Mouse (Mus musculus) small intestine, adult 2 months (tissue): ENCODE results near the gene Vegfc. TPM values are rescaled to one million over a fixed set of nuclear protein-coding genes. Genes with fewer than 3 reads are reported as not detected.

ENCODE experiments used
- H3K27ac ChIP-seq: fragments of 200-500 bp; 2 replicates; pipeline ENCODE4 v1.5.1; 2012; ENCODE audit warnings: low read depth, low read length, control low read depth, inconsistent platforms; ENCODE audit not compliant: insufficient read depth
- H3K27me3 ChIP-seq: fragments of 200-500 bp; 2 replicates; pipeline ENCODE4 v1.6.1; 2012; ENCODE audit warnings: mild to moderate bottlenecking, moderate library complexity, low read length, inconsistent platforms; ENCODE audit not compliant: control insufficient read depth, insufficient read depth
- H3K36me3 ChIP-seq: fragments of 200-500 bp; 2 replicates; pipeline ENCODE4 v1.6.1; 2012; ENCODE audit warnings: mild to moderate bottlenecking, low read length, control low read depth, inconsistent platforms; ENCODE audit not compliant: control insufficient read depth, insufficient read depth
- H3K4me1 ChIP-seq: fragments of 200-500 bp; 2 replicates; pipeline ENCODE4 v1.6.1; 2012; ENCODE audit warnings: low read length, inconsistent platforms, mixed read lengths; ENCODE audit not compliant: control insufficient read depth, insufficient read depth, insufficient read length
- H3K4me3 ChIP-seq: fragments of 200-500 bp; 2 replicates; pipeline ENCODE4 v1.5.1; 2012; ENCODE audit warnings: low read depth, mild to moderate bottlenecking, control low read depth, inconsistent platforms, low read length, moderate library complexity
- CTCF ChIP-seq: fragments of 200-500 bp; IDR thresholded peaks from 2 replicates; pipeline ENCODE4 v1.5.1; 2012; ENCODE audit warnings: low read depth, mild to moderate bottlenecking, control low read depth, inconsistent platforms, low read length, moderate library complexity, mixed read lengths; ENCODE audit not compliant: insufficient replicate concordance, insufficient read length; ENCODE audit errors: extremely low read depth
- POLR2A ChIP-seq: fragments of 200-500 bp; IDR thresholded peaks from 2 replicates; pipeline ENCODE4 v1.6.1; 2012; ENCODE audit warnings: low read depth, mild to moderate bottlenecking, control low read depth, inconsistent platforms, low read length, moderate library complexity
- WGBS: fragments of 180-500 bp; shearing (Covaris S2); methylation state at CpG from one replicate; pipeline ENCODE4 v1.1.7; 2018; 5-methylcytosine and 5-hydroxymethylcytosine counted together
- polyA plus RNA-seq: library from polyadenylated mRNA; depleted of rRNA; stranded (reverse); fragments of >200 nt; gene quantifications from 2 replicates; pipeline ENCODE4 v1.2.3, GENCODE M21; 2012

Gene Vegfc
- polyA plus RNA-seq, 1 experiment, result 4.5 TPM

DNA sequence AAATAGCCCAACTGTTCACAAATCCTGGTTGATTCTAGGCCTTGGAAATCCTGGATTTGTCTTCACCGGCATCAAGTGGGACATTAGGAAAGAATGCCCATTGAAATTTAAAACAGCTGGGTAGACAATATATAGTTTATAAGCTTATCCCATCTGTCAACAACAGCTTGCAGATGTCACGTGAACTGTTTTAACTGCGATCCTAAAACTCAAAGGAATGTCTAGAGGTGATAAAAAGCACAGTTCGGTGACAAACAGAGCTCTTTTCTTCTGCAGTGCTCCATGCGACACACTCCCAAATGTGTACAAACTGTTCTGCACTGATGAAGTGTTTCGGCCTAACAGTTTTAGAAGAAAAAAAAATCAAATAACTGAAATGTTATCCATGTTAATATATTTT lies 22.7 kb downstream of the Vegfc start:
- WGBS, result 67% methylated on average over 6 of the region's 6 CpGs
- Histone ChIP-seq H3K36me3 (no peaks in the 10 kb centered on the region), H3K4me1 (no peaks in the 10 kb centered on the region), H3K27ac (no peak overlapping the region), H3K27me3 (no peaks in the 10 kb centered on the region), H3K4me3 (no peak overlapping the region)
- TF ChIP-seq CTCF (no peak), POLR2A (no peak)

DNA sequence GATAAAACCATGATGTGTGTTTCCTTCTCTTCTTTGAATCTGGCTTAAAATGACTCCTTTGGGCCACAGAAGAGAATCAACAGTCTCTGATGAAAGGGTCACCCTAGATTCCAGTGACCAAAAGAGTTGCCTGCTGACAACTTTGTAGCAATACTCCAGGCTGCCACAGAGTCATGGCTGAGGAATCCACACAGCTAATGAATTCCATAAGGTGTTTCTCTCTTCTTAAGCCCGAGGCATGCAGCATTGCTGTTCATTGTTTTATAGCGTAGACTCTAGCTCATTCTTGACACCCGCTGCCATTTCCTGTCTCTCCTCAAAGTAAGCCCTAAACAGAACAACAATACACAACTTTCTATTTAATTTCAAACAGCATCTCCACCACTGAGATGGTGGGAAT lies 37.2 kb downstream of the Vegfc start:
- TF ChIP-seq CTCF (no peak), POLR2A (no peak)
- H3K27me3 ChIP-seq, result no peaks in the 10 kb centered on the region
- no peak overlapping the region for H3K27ac ChIP-seq
- H3K4me1 ChIP-seq, result no peaks in the 10 kb centered on the region
- WGBS, result 70% methylated on average over 3 of the region's 3 CpGs
- H3K4me3 ChIP-seq, result no peak overlapping the region
- H3K36me3 ChIP-seq, result no peaks in the 10 kb centered on the region

DNA sequence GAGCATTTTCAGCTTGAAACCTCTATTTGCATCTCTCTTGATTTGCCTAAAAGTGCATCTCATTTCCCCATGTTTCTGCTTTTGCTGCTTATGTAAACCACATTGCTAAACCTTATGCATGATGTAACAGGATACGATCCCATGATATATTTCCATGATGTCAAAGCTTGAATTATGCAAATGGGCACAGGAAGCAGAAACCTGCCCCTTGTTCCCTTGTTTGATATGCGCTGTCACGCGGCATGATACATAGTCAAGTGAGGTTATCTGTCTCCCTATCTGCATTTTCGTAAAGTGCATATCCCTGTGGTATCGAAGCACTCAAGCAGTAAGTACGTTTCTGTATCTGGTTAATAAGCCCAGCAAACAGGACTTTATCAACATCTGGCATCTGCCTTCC lies 42.7 kb downstream of the Vegfc start:
- TF ChIP-seq CTCF (no peak), POLR2A (no peak)
- no peaks in the 10 kb centered on the region for H3K4me1 ChIP-seq
- H3K4me3 ChIP-seq, result no peak overlapping the region
- H3K27ac ChIP-seq, result no peak overlapping the region
- WGBS, result 86% methylated on average over 7 of the region's 7 CpGs
- H3K27me3 ChIP-seq, result no peaks in the 10 kb centered on the region
- no peaks in the 10 kb centered on the region for H3K36me3 ChIP-seq

DNA sequence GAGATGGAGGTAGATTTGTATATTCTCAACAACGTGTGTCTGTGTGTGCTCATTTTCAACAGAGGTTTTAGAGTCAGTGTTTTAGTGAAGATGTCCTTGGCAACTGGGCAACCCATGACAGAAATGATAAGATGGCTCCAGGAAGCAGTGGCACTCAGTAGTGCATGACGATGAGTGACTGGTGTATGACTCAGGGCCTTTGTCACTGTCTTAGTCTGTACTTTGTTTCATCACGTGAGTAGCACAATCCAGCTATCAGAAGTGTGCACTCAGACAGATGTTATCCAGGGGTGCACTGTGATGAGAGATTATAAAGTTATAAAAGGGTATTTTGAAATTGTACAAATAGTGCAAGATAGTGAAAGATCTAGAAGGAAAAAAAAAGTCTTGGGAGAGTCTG lies 44.5 kb downstream of the Vegfc start:
- Histone ChIP-seq H3K4me1 (no peaks in the 10 kb centered on the region), H3K4me3 (no peak overlapping the region), H3K27ac (no peak overlapping the region), H3K27me3 (no peaks in the 10 kb centered on the region), H3K36me3 (no peaks in the 10 kb centered on the region)
- TF ChIP-seq POLR2A (no peak), CTCF (no peak)
- 33% methylated on average over 3 of the region's 3 CpGs for WGBS

DNA sequence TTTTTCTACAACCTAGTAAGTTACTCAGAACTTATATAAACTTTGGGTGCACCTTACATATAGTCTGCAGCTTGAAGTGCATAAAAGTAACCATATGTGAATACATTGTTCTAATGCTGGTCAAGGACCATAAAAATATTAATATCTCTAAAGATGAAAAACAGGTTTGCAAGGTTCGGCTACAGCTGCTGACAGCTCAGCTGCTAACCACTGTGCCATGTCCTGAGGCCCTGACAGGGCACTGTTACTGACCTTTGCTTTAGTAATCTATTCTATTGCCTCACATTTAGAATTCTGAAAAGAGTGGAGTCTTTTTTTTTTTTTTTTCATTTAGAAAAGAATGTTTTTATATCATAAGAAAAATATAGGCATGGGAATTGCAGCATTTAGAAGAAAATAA lies 44.9 kb downstream of the Vegfc start:
- Histone ChIP-seq H3K4me3 (no peak overlapping the region), H3K27me3 (no peaks in the 10 kb centered on the region), H3K27ac (no peak overlapping the region), H3K4me1 (no peaks in the 10 kb centered on the region), H3K36me3 (no peaks in the 10 kb centered on the region)
- TF ChIP-seq POLR2A, result no peak
- TF ChIP-seq CTCF, result no peak
- WGBS, result 40% methylated on average over 1 of the region's 1 CpGs

DNA sequence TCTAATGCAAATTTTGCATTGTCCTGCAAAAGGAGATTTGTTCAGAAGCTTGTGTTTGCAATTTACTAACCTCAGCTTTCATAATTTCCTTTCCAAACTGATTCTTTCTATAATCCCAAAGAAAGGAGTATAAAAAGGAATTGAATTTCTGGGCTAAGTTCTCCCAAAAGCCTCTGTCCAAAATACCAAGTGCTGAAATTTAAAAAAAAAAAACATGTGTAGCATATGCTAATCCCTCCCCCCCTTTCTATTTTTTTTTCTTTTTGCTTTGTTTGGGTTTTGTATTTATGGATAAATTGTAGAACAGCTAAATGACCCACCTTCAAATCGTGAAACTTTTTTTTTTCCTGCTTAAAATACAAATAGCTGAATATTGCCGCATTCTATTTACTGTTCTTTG lies 53.2 kb downstream of the Vegfc start:
- Histone ChIP-seq H3K4me3 (no peak overlapping the region), H3K27me3 (no peaks in the 10 kb centered on the region), H3K27ac (no peak overlapping the region), H3K36me3 (no peaks in the 10 kb centered on the region), H3K4me1 (no peaks in the 10 kb centered on the region)
- 86% methylated on average over 2 of the region's 2 CpGs for WGBS
- TF ChIP-seq POLR2A, result no peak

DNA sequence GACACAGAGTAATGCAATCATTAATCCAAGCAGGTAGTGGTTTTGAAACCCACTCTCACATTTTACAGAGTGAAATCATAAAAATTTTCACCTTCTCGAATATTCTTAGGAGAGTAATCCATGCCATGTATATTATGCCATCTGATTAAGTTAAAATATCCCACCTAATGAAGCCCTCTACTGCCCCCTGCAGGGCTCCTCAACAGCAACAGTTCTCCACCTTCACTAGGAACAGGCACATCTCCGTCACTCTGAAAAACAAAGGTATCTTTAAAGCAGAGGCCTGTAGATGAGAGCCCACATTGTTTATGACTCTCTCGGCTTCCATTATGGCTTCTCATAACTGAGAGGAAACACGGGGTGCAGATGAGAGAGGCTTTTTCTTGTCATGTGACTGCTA lies 75.8 kb downstream of the Vegfc start:
- no peaks in the 10 kb centered on the region for H3K27me3 ChIP-seq
- no peaks in the 10 kb centered on the region for H3K36me3 ChIP-seq
- no peak overlapping the region for H3K27ac ChIP-seq
- no peak for TF ChIP-seq POLR2A
- peak; percentile 55; the same call in 1 of the 2 replicates for TF ChIP-seq CTCF
- 39% methylated on average over 4 of the region's 4 CpGs for WGBS
- no peak overlapping the region for H3K4me3 ChIP-seq
- no peaks in the 10 kb centered on the region for H3K4me1 ChIP-seq

DNA sequence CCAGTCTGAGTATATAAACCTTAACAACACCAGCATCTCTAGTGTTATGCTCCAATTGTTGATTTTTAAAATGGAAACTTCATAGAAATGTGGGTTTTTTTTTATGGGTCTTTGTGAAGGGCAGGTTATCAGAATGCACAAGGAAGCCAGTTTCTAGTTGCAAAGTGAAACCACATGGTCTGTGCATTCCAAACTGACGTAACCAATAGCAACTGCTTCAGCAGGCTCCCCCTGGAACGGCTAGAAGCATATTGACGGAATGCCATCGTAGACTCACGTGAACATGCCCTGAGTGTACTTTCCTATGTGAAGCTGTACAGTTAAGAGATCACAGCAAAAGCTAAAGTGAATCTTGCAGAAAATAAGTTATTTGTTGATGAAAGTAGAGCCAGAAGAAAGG lies 86.1 kb downstream of the Vegfc start:
- no peak for TF ChIP-seq POLR2A
- no peak for TF ChIP-seq CTCF
- Histone ChIP-seq H3K27me3 (no peaks in the 10 kb centered on the region), H3K36me3 (no peaks in the 10 kb centered on the region), H3K4me1 (no peaks in the 10 kb centered on the region), H3K27ac (no peak overlapping the region), H3K4me3 (no peak overlapping the region)
- 34% methylated on average over 5 of the region's 5 CpGs for WGBS
